Mouse (Mus musculus): ENCODE measurements around the gene Tnfrsf26. TPM values are rescaled to one million over a fixed set of nuclear protein-coding genes. Genes with fewer than 3 reads are reported as not detected.

Tnfrsf26 gene
- total RNA-seq, 2 experiments from 2014 or later, result 1.1 to 1.5 TPM

DNA sequence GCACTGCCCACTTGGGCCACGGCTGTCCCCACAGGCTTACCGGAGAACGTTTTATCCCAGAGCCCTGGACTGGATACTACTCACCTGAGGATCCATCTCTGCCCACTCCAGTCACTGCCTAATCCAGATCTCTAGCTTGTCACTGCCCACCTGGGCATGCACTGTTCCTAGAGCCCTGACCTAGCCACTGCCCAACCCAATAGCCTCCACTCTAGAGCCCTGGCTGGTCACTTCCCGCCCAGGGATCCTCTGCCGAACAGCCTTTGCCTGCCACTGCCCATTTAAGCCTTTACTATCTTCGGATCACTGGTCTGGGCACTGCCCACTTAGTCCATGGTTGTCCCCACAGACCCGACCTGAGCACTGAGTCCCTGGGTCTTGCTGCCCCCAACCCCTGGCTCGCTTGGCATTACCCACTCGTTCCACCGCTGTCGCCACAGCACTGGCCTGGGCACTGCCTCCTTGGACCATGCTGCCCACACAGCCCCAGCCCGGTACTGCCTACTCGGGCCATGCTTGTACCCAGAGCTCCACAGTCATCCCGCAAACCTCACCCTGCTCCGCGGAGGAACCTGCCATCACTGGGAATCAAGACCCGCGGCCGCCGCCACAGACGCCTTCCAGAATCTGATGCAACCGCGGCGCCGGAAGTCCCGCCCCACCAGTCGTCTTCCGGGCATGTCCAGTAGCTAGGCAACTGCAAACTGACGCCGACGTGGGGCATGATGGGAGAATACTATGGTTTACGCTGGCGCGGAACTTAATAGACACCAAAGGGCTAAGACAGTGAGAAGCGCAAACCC, 28.9 kb downstream of the Tnfrsf26 start, which contains the start of gene Cars:
Cars (minus strand) TSS at position 663 of the 803 bp plus-strand sequence.
- peak; percentile 95 for DNase-seq

DNA sequence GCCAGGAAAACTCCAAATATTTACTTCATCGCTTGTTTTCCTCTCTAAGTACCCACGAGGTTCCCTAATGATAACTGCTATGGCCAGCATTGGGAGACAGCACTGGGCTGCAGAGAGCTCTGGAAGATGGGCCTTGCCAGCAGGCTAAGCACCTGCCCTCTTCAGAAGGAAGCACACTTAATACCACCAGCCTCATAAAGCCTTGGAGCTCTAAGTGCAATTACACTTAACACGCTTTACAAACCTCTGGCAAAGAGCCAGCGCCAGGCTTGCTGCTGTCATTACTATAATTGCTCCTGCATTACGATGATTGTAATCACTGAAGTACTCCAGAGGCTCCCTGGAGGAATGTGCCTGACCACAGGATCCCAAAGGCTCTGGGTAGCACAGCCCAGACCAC, 33.7 kb downstream of the Tnfrsf26 start:
- no peak for DNase-seq

DNA sequence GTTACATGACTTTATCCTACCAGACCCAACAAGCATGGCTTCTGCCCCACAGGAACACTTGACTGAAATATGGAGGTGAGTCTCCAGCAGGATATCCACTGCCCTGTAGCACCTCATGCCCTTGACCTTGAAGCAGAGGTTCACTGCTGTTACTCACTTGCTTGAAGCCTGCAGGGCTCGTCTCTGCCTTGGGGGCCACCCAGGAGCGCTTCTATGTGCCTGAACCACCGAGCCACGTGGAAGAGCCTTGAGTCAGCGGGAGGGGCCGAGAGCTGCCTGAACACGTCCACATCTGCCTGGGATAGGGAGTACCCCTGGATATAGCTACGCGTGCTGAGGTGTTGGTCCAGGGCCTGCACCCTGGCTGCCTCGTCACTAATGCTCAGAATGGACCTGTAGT, 36.3 kb downstream of the Tnfrsf26 start:
- DNase-seq, result no peak

DNA sequence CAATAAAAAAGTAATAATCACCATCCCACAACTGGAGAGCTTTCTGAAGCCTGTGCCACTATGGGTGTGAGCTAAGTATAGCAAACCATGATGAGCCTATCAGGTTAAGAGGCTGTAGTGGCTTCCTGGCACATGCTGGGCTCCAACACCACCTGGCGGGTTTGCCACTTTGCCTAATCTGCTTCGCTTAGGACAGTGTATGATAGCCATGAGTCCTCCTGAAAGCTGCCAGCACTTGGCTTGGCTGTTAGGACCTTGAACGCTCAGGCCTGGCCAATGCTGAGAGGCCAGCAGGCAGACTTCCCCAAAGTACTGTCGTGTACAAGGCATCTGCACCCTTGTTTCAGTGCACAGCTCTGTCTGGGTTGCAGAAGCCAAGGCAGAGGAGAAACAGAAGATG, 40.5 kb downstream of the Tnfrsf26 start:
- no peak for DNase-seq

DNA sequence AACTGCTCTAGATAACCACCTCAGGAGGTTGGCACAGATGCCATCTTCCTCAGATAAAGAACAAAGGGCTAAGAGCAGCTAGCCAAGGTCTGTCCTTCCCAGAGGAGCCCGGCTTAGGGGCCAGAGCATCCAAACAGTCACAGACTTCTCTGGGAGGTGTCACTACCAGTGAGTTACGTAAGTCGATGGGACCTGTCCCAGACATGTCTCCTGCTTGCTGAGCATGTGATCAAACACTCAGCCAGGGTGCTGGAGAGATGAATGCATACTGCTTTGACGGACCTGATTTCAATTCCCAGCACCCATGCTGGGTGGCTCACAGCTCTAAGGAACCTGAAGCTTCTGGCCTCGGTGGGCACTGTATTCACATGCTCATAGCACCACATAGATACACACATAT, 40.9 kb downstream of the Tnfrsf26 start:
- DNase-seq, result no peak

DNA sequence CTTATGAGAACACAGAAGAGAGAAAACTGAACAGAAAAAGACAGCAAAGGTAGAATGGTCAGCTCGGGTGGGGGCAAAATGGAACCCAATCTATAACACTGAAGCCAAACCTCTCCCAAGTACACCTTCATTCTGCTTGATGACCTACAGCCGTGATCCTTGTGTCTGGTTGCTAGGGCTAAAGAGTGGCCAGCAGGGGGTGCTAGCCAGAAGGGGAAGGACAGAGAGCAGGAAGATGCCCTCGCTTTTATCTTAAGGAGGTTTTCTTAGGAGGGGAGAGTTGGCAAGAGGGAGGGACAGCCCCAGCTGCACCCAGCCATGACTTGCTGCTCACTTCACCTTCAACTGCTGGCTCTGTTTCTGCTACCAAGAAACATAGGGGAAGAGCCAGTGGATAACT, 44.6 kb downstream of the Tnfrsf26 start:
- peak; percentile 86 for DNase-seq

DNA sequence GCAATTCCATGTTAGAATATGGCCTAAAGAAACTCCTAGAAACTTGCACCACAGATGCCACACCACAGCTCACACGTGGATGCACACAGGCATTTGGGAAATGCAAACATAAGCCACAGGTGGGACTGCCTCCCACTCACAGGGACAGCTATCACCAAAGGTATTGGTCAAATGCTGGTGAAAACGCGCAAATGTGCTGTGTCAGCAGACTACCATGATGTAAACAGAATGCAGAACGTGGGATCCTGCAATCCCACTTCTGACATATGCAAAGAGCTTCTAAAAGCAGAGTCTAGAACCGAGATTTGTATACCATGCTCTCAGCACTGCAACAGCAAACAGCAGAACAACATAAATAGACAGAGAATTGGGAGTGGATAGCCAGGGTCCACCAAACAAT, 45.5 kb downstream of the Tnfrsf26 start:
- no peak for DNase-seq

DNA sequence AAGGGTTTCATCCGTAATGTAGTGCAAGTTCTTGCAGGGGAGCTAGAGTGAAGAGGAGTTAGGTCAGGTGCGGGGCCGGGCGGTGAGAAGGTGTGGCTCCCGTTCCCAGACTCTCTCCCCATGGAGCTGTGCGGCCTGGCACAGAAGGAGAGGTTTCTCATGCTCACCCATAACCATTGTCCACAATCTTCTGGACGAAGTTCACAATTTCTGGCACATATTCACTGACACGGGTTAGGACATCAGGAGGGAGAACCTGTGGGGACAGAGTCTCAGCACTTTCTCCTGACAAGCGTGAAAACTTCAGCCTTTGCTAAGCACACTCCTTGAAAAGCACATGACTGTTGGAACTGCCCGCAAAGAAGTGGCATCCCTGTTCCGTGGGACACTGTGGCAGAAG, 52.8 kb downstream of the Tnfrsf26 start:
- DNase-seq, result no peak

DNA sequence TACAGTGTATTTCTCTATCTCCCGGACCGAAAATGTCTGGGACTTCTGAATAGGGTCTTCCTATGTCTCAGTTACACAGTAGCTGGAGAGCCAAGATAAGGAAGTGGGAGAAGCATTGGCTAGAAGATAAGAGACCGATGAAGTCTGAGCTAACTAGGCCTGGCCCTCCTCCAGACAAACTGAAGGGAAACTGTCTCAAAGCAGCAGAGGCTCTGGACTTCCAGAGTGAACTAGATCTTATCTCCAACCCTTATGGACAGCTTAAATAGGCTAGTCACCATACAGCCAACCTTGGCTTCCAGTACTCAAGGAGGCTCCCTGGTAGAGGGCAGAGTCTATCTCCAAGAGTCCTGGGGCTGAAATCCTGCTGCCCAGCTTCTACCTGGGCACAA, 62.9 kb downstream of the Tnfrsf26 start:
- DNase-seq, result no peak

DNA sequence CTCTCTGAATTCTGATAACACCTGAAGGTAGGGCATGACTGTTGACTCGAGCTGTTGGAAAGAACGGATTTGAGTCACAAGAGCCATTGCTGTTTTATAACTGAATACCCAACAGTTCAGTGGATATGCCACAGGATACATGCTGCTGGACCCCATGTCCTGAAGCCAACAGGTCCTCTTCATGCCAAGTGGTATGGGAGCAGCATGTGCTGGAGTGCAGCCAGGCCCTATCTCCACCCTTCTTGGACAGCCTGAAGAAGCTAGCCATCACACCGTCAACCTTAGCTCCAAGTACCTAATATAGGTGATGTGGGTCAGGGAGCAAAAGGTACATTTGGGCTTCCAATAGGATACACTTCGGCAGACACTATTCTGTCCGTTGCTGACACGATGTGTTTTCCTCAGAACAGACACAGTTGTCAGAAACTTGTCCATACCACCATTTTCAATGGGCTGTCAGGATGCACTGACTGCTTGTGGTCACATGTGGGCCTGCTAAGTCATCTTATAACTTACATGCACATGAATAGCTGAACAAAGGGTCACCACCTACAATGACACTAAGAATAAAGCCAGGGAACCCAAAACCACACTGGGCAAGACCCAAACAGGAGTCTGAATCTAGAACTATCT, 63.4 kb downstream of the Tnfrsf26 start:
- no peak for DNase-seq

DNA sequence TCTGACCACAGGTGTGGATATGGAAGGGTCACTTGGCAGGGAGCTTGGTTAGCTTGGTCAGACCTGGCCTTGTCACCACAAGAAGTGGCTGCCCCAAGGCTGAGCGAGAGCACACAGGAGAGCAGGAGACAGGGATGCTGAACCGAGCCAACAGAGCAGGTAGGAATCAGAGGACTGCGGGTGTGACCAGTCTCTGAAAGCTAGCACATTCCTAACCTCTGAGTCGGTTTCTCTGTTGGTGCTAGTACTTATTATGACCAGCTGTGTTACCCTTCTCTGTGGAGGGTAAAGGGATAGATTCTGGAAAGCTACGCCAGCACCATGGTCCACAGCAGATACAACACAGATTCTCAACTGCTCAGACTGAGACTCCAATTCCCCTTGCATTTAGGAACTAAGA, 64.7 kb downstream of the Tnfrsf26 start:
- DNase-seq, result no peak

Small RNA genes lying within 50 kb of the gene (microRNA-seq; reads per million reads assigned to microRNA genes)
- not detected for gene Mir7064

Other genes with a start within 250 kb of the Tnfrsf26 start
- gene Cdkn1c, start 167.7 kb downstream of the Tnfrsf26 start, total RNA-seq (2021), result 100 to 1,000 TPM; 386 to 453 TPM
- 10 to 100 TPM in 1 of 2 experiments, 1 to 10 TPM in 1; 6.5 to 15.0 TPM for gene Slc22a18, start 155.0 kb downstream of the Tnfrsf26 start, total RNA-seq (2021)
- gene Phlda2, start 125.6 kb downstream of the Tnfrsf26 start, total RNA-seq (2021), result under 1 TPM in 1 of 2 experiments, not detected in 1; 0.82 TPM
- gene Nap1l4, start 79.6 kb downstream of the Tnfrsf26 start, total RNA-seq (2021), result 100 to 1,000 TPM; 135 to 153 TPM
- 10 to 100 TPM; 38.7 to 56.6 TPM for gene Cars, start 28.6 kb downstream of the Tnfrsf26 start, total RNA-seq (2021)
- gene Tnfrsf22, start 20.9 kb upstream of the Tnfrsf26 start, total RNA-seq (2021), result 1 to 10 TPM; 5.2 to 7.0 TPM
- 1 to 10 TPM; 2.4 to 3.0 TPM for gene Tnfrsf23, start 57.1 kb upstream of the Tnfrsf26 start, total RNA-seq (2021)
- gene Osbpl5, start 128.3 kb upstream of the Tnfrsf26 start, total RNA-seq (2021), result 10 to 100 TPM; 30.1 to 34.0 TPM
- under 1 TPM; 0.18 to 0.58 TPM for gene Mrgprg, start 138.3 kb upstream of the Tnfrsf26 start, total RNA-seq (2021)
- gene Mrgpre, start 155.8 kb upstream of the Tnfrsf26 start, total RNA-seq (2021), result 1 to 10 TPM; 2.6 to 3.0 TPM
- gene Nadsyn1, start 194.1 kb upstream of the Tnfrsf26 start, total RNA-seq (2021), result 10 to 100 TPM; 14.9 TPM
- gene Dhcr7, start 194.4 kb upstream of the Tnfrsf26 start, total RNA-seq (2021), result 100 to 1,000 TPM; 126 to 310 TPM
- not detected for gene Gm498, start 238.1 kb upstream of the Tnfrsf26 start, total RNA-seq (2021)

All from adrenal gland, postnatal 10 days (tissue).